Mouse (Mus musculus): Measurements from ENCODE around the gene Ddit4.

DNA sequence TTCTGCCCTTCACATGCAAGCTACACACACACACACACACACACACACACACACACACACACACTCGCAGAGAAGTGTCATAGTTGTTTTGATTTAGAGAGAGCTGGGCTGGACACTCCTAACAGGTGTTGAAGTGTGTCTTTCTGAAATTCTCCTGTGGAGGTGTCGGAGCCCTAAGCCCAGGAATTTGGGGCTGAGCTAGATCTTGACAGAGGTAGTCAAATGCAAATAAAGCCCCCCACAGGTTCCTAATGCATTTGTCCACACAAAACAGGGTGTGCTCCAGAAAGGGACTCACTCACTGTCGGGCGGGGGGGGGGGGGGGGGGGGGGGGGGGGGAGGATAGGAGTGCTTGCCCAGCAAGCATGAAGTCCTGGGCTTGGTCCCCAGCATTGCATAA lies 25.5 kb upstream of the Ddit4 start:
- no peak for TF ChIP-seq NRF1 (IDR thresholded peaks at IDR 0.05; ENCODE audit: low read depth, low read length)
- no peak for TF ChIP-seq ZKSCAN1 (IDR thresholded peaks at IDR 0.05; ENCODE audit: borderline replicate concordance, low read depth, low read length)
- TF ChIP-seq POLR2A (IDR thresholded peaks at IDR 0.05; ENCODE audit: low read depth, low read length): no peak
- TF ChIP-seq MEF2A (IDR thresholded peaks at IDR 0.05; ENCODE audit: borderline replicate concordance, low read depth, low read length): no peak
- TF ChIP-seq RCOR1 (conservative IDR thresholded peaks at IDR 0.05; ENCODE audit: low read depth, low read length): no peak
- no peak for TF ChIP-seq CTCF (conservative IDR thresholded peaks at IDR 0.05 in 1 of 2, IDR thresholded peaks at IDR 0.05 in 1 of 2; ENCODE audit: low read depth in 2 of 2, low read length in 2 of 2)
- no peak for TF ChIP-seq UBTF (IDR thresholded peaks at IDR 0.05; ENCODE audit: low read depth, low read length)
- no peak for TF ChIP-seq BHLHE40 (IDR thresholded peaks at IDR 0.05; ENCODE audit: low read depth, low read length)
